Mouse (Mus musculus): ENCODE results near the gene Gak. TPM values are rescaled to one million over a fixed set of nuclear protein-coding genes. Genes with fewer than 3 reads are reported as not detected.

Gene Gak
- polyA plus RNA-seq, 1 experiment from 2014 or later: 58.2 TPM

DNA sequence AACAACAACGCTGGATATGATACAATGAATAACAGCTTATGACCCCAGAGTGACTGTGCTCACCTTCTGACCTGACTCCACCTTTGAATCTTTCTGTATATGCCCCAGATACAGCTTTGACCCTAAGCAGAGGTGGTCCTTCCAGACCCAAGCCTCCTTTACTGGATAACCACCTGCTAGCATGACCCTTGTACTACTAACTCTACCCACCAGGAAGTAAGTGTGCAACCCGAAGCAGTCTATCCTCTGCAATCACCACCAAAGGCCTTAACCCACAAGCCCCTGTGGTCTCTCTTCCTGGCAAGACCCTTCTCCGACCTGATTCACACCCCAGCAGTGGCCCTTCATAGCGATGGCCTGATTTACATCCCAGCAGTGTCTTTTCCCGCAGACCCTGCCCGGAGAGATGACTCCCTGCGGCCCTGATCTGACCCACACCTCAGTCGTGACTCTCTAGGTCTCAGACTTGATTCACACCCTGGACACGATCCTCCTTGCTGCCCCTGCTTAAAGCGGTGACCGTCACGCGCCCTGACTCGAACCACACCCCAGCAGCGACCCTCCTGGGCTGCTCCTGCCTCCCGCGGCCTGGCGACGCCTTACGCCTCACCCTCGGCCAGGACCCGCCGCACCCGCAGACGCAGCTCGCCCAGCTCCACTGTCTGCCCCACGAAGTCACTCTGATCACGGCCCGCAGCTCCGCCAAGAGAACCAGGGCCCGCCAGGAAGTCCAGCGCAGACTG lies 493 bp downstream of the Gak start:
- Histone ChIP-seq H3K4me2 (ENCODE audit: low read length) (peak overlapping the region; percentile 97), H3K9ac (replicated peaks; ENCODE audit: low read depth, low read length) (peak overlapping the region; percentile 96), H3K4me1 (replicated peaks; ENCODE audit: control insufficient read depth, insufficient read depth, low read length) (peaks cover 24% of the 10 kb centered on the region), H3K27ac (ENCODE audit: low read length) (peak overlapping the region; percentile 89), H3K9me3 (ENCODE audit: control insufficient read depth, low read length) (no peaks in the 10 kb centered on the region), H3K4me3 (replicated peaks; ENCODE audit: low read length) (peak overlapping the region; percentile 87), H3K36me3 (ENCODE audit: control insufficient read depth, insufficient read depth) (no peaks in the 10 kb centered on the region; the same call in 1 of the 2 replicates), H3K27me3 (replicated peaks; ENCODE audit: control insufficient read depth, insufficient read depth, low read length) (no peaks in the 10 kb centered on the region)
- WGBS: 2% methylated on average over 32 of the region's 32 CpGs
- ATAC-seq: peak; percentile 81

DNA sequence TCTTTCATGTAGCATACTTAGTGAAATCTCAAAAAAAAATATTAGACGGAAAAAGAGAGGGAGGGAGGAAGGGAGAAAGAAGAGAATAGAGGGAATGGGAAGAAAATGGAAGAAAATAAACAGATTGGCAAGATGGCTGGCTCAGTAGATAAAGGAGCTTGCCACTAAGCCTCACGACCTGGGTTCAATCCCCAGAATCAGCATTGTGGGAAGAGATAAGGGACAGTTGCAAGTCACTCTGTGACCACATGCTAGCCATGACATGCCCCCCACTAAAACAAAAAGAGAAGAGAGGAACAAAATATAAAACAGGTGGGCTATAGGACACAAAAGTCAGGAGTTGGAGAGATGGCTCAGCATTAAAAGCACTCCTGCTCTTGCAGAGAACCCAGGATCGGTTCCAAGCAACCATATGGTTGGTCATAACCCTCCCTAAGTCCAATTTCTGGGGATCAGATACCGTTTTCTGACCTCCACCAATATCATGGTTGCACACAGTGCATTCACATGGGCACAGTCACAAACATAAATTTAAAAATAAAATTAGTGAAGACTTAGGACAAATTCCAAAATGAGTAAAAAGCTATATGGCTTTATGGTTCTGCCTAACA lies 3.4 kb downstream of the Gak start:
- peaks cover 24% of the 10 kb centered on the region for H3K4me1 ChIP-seq (replicated peaks; ENCODE audit: control insufficient read depth, insufficient read depth, low read length)
- no peak overlapping the region for H3K27ac ChIP-seq (ENCODE audit: low read length)
- H3K9ac ChIP-seq (replicated peaks; ENCODE audit: low read depth, low read length): no peak overlapping the region
- no peak for ATAC-seq
- no peaks in the 10 kb centered on the region for H3K9me3 ChIP-seq (ENCODE audit: control insufficient read depth, low read length)
- no peak overlapping the region for H3K4me3 ChIP-seq (replicated peaks; ENCODE audit: low read length)
- no peaks in the 10 kb centered on the region for H3K27me3 ChIP-seq (replicated peaks; ENCODE audit: control insufficient read depth, insufficient read depth, low read length)
- WGBS: 84% methylated on average over 4 of the region's 4 CpGs
- H3K36me3 ChIP-seq (ENCODE audit: control insufficient read depth, insufficient read depth): peaks cover 2% of the 10 kb centered on the region; the same call in 1 of the 2 replicates
- H3K4me2 ChIP-seq (ENCODE audit: low read length): no peak overlapping the region

GRCm38 (mm10) chr5:108621870-108622269 lies 7.7 kb downstream of the Gak start:
- no peaks in the 10 kb centered on the region for H3K9me3 ChIP-seq (ENCODE audit: control insufficient read depth, low read length)
- WGBS: 83% methylated on average over 2 of the region's 2 CpGs
- H3K27me3 ChIP-seq (replicated peaks; ENCODE audit: control insufficient read depth, insufficient read depth, low read length): no peaks in the 10 kb centered on the region
- ATAC-seq: no peak
- no peaks in the 10 kb centered on the region for H3K4me1 ChIP-seq (replicated peaks; ENCODE audit: control insufficient read depth, insufficient read depth, low read length)
- no peak overlapping the region for H3K9ac ChIP-seq (replicated peaks; ENCODE audit: low read depth, low read length)
- peaks cover 5% of the 10 kb centered on the region for H3K36me3 ChIP-seq (ENCODE audit: control insufficient read depth, insufficient read depth)
- no peak overlapping the region for H3K27ac ChIP-seq (ENCODE audit: low read length)
- H3K4me2 ChIP-seq (ENCODE audit: low read length): no peak overlapping the region
- no peak overlapping the region for H3K4me3 ChIP-seq (replicated peaks; ENCODE audit: low read length)

GRCm38 (mm10) chr5:108610426-108610825 lies 19.1 kb downstream of the Gak start:
- peaks cover 64% of the 10 kb centered on the region for H3K36me3 ChIP-seq (ENCODE audit: control insufficient read depth, insufficient read depth)
- H3K9me3 ChIP-seq (ENCODE audit: control insufficient read depth, low read length): no peaks in the 10 kb centered on the region
- no peaks in the 10 kb centered on the region for H3K27me3 ChIP-seq (replicated peaks; ENCODE audit: control insufficient read depth, insufficient read depth, low read length)
- no peak overlapping the region for H3K9ac ChIP-seq (replicated peaks; ENCODE audit: low read depth, low read length)
- WGBS: 100% methylated on average over 1 of the region's 1 CpGs
- H3K4me3 ChIP-seq (replicated peaks; ENCODE audit: low read length): no peak overlapping the region
- H3K27ac ChIP-seq (ENCODE audit: low read length): no peak overlapping the region
- no peak overlapping the region for H3K4me2 ChIP-seq (ENCODE audit: low read length)
- H3K4me1 ChIP-seq (replicated peaks; ENCODE audit: control insufficient read depth, insufficient read depth, low read length): no peaks in the 10 kb centered on the region
- ATAC-seq: no peak

DNA sequence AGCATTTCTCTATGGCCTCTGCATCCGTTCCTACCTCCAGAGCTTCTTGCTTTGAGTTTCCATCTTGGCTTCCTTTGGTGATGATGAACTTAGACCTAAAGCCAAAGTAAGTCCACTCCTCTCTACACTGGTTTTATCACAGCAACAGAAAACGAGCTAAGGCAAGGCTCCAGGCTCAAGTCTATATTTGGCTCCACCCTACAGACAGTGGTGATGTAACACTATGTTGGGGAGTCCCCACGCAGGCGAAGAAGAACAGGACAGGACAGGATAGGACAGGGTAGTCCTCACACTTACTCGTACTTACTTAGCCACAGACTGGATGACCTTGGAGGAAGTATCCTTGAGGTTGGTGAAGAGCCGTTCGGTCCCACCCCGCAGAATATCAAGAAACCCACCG lies 27.0 kb downstream of the Gak start:
- no peak for ATAC-seq
- H3K27ac ChIP-seq (ENCODE audit: low read length): no peak overlapping the region
- no peaks in the 10 kb centered on the region for H3K9me3 ChIP-seq (ENCODE audit: control insufficient read depth, low read length)
- no peaks in the 10 kb centered on the region for H3K27me3 ChIP-seq (replicated peaks; ENCODE audit: control insufficient read depth, insufficient read depth, low read length)
- no peak overlapping the region for H3K9ac ChIP-seq (replicated peaks; ENCODE audit: low read depth, low read length)
- H3K36me3 ChIP-seq (ENCODE audit: control insufficient read depth, insufficient read depth): peaks cover 58% of the 10 kb centered on the region
- H3K4me1 ChIP-seq (replicated peaks; ENCODE audit: control insufficient read depth, insufficient read depth, low read length): no peaks in the 10 kb centered on the region
- WGBS: 96% methylated on average over 9 of the region's 9 CpGs
- no peak overlapping the region for H3K4me3 ChIP-seq (replicated peaks; ENCODE audit: low read length)
- no peak overlapping the region for H3K4me2 ChIP-seq (ENCODE audit: low read length)

DNA sequence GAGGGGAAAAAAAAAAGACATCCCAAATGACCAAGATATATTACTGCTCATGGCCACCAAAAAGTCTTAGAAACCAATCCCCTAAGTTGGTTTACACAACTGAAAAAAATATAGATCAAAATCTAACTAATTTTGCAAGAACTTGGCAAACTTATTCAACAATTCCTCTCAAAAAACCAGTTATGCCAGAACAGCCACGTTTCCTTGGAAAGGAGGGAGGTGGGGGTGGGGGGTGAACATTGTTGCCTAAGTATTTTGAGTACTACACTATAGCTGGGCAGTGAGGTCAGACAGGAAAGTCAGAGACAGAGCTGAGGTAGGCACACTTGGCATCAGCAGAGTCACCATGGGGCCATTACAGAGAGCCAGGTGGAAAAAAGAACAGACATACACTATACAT lies 29.6 kb downstream of the Gak start:
- no peaks in the 10 kb centered on the region for H3K4me1 ChIP-seq (replicated peaks; ENCODE audit: control insufficient read depth, insufficient read depth, low read length)
- H3K27ac ChIP-seq (ENCODE audit: low read length): no peak overlapping the region
- H3K36me3 ChIP-seq (ENCODE audit: control insufficient read depth, insufficient read depth): peaks cover 60% of the 10 kb centered on the region
- H3K9ac ChIP-seq (replicated peaks; ENCODE audit: low read depth, low read length): no peak overlapping the region
- no peaks in the 10 kb centered on the region for H3K27me3 ChIP-seq (replicated peaks; ENCODE audit: control insufficient read depth, insufficient read depth, low read length)
- H3K4me3 ChIP-seq (replicated peaks; ENCODE audit: low read length): no peak overlapping the region
- no peak overlapping the region for H3K4me2 ChIP-seq (ENCODE audit: low read length)
- H3K9me3 ChIP-seq (ENCODE audit: control insufficient read depth, low read length): no peaks in the 10 kb centered on the region
- 96% methylated on average over 1 of the region's 1 CpGs for WGBS
- ATAC-seq: no peak

DNA sequence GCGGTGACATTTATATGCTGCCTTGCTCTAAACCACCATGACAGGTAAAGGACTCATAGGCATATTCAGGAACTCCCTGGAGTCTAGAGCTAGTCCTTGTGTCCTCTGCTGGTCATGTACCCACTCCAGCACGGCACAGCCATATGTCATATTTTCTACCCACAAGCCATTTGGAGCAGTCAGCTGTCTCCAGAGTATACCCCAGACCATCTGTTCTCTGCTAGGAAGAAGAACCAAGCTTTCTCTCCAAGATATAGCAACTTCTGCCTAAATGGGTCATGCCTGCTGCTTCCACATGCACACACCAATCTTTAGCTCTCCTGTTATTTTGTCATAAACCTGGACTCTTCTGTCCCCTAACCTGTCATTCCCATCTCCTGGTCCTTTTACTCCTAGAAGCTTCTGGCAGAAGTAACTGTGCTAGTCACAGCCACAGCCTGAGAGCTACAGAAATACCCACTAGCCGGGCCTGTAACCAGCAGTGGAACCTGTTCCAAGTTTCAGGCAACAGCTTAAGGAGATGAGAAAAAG lies 48.1 kb downstream of the Gak start:
- Histone ChIP-seq H3K4me3 (replicated peaks; ENCODE audit: low read length) (no peak overlapping the region), H3K36me3 (ENCODE audit: control insufficient read depth, insufficient read depth) (peaks cover 34% of the 10 kb centered on the region), H3K9ac (replicated peaks; ENCODE audit: low read depth, low read length) (no peak overlapping the region), H3K4me2 (ENCODE audit: low read length) (no peak overlapping the region), H3K4me1 (replicated peaks; ENCODE audit: control insufficient read depth, insufficient read depth, low read length) (no peaks in the 10 kb centered on the region), H3K27me3 (replicated peaks; ENCODE audit: control insufficient read depth, insufficient read depth, low read length) (no peaks in the 10 kb centered on the region), H3K9me3 (ENCODE audit: control insufficient read depth, low read length) (no peaks in the 10 kb centered on the region), H3K27ac (ENCODE audit: low read length) (no peak overlapping the region)
- ATAC-seq: no peak; the same call in 1 of the 2 replicates
- 81% methylated on average over 3 of the region's 3 CpGs for WGBS

- H3K27ac ChIP-seq (ENCODE audit: low read length): no peak overlapping the region
- H3K4me3 ChIP-seq (replicated peaks; ENCODE audit: low read length): no peak overlapping the region
- H3K4me2 ChIP-seq (ENCODE audit: low read length): no peak overlapping the region
- ATAC-seq: no peak
- H3K4me1 ChIP-seq (replicated peaks; ENCODE audit: control insufficient read depth, insufficient read depth, low read length): no peaks in the 10 kb centered on the region
- H3K9me3 ChIP-seq (ENCODE audit: control insufficient read depth, low read length): no peaks in the 10 kb centered on the region
- H3K9ac ChIP-seq (replicated peaks; ENCODE audit: low read depth, low read length): no peak overlapping the region
- peaks cover 43% of the 10 kb centered on the region for H3K36me3 ChIP-seq (ENCODE audit: control insufficient read depth, insufficient read depth)
- no peaks in the 10 kb centered on the region for H3K27me3 ChIP-seq (replicated peaks; ENCODE audit: control insufficient read depth, insufficient read depth, low read length)
- 97% methylated on average over 6 of the region's 6 CpGs for WGBS
Observed at GRCm38 (mm10) chr5:108573054-108573453, 56.5 kb downstream of the Gak start.

DNA sequence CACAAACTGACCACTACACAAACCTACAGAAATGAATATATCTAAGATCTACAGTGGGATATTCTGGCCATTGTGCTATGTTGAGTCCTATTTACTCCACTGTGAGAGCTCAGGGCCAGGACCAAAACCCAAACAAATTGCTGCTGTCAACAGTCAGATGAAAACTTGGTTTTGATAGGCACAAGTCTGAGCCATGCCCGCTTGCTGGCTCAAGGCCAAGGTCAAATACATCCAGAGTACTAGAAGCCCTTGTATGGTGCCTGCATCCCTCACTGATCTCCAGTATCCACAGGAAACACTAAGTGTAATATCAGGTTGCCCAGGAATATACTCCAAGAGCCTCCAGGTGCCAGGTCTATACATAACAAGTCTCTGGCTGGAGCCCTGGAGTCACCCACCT lies 58.6 kb downstream of the Gak start:
- no peak for ATAC-seq
- 94% methylated on average over 1 of the region's 1 CpGs for WGBS

More for the DNA sequence above, 58.6 kb downstream of the Gak start:
- Histone ChIP-seq H3K4me2 (ENCODE audit: low read length) (no peak overlapping the region), H3K9me3 (ENCODE audit: control insufficient read depth, low read length) (no peaks in the 10 kb centered on the region), H3K36me3 (ENCODE audit: control insufficient read depth, insufficient read depth) (peaks cover 42% of the 10 kb centered on the region), H3K27ac (ENCODE audit: low read length) (no peak overlapping the region), H3K27me3 (replicated peaks; ENCODE audit: control insufficient read depth, insufficient read depth, low read length) (no peaks in the 10 kb centered on the region), H3K4me1 (replicated peaks; ENCODE audit: control insufficient read depth, insufficient read depth, low read length) (no peaks in the 10 kb centered on the region), H3K9ac (replicated peaks; ENCODE audit: low read depth, low read length) (no peak overlapping the region), H3K4me3 (replicated peaks; ENCODE audit: low read length) (no peak overlapping the region)
